Mouse (Mus musculus) stomach, postnatal 0 days (tissue): ENCODE data around the gene Vav3. TPM values are rescaled to one million over a fixed set of nuclear protein-coding genes. Genes with fewer than 3 reads are reported as not detected.

Source experiments
- ATAC-seq: fragments of 200-750 bp; cut with Nextera tagmentation; 2 replicates; pipeline ENCODE4 v1.8.0; 2017; ENCODE audit not compliant: low FRiP score, low TSS enrichment
- DNase-seq: peaks from one replicate; pipeline ENCODE4 v3.0.0-alpha.2; 2016; ENCODE audit warnings: low spot score
- H3K27ac ChIP-seq: fragments of 300-500 bp; sonication (generic); replicated peaks from 2 replicates; pipeline ENCODE4 v1.5.1; 2014; ENCODE audit warnings: mild to moderate bottlenecking, control low read depth
- H3K27me3 ChIP-seq: fragments of 300-500 bp; sonication (generic); 2 replicates; pipeline ENCODE4 v1.6.1; 2014; ENCODE audit warnings: low read length; ENCODE audit not compliant: control insufficient read depth, insufficient read depth
- H3K36me3 ChIP-seq: fragments of 300-500 bp; sonication (generic); 2 replicates; pipeline ENCODE4 v1.6.1; 2014; ENCODE audit warnings: low read length, mixed read lengths; ENCODE audit not compliant: control insufficient read depth, insufficient read depth
- H3K4me1 ChIP-seq: fragments of 300-500 bp; sonication (generic); replicated peaks from 2 replicates; pipeline ENCODE4 v1.6.1; 2014; ENCODE audit warnings: antibody characterized with exemption; ENCODE audit not compliant: control insufficient read depth, insufficient read depth
- H3K4me2 ChIP-seq: fragments of 300-500 bp; sonication (generic); replicated peaks from 2 replicates; pipeline ENCODE4 v1.6.1; 2014; ENCODE audit warnings: low read depth, mild to moderate bottlenecking, control low read depth, moderate library complexity
- H3K4me3 ChIP-seq: fragments of 300-500 bp; sonication (generic); 2 replicates; pipeline ENCODE4 v1.5.1; 2014; ENCODE audit warnings: low read depth, low read length, control low read depth
- H3K9ac ChIP-seq: fragments of 300-500 bp; sonication (generic); 2 replicates; pipeline ENCODE4 v1.6.1; 2014; ENCODE audit warnings: mild to moderate bottlenecking, low read length, control low read depth, mixed read lengths
- H3K9me3 ChIP-seq: fragments of 300-500 bp; sonication (generic); 2 replicates; pipeline ENCODE4 v1.6.1; 2016; ENCODE audit warnings: low read length; ENCODE audit not compliant: control insufficient read depth
- CTCF ChIP-seq: IDR thresholded peaks from 2 replicates; pipeline ENCODE4 v1.5.1; 2016; ENCODE audit warnings: antibody characterized with exemption, low read depth, mild to moderate bottlenecking, moderate library complexity
- EP300 ChIP-seq: optimal IDR thresholded peaks from 2 replicates; pipeline ENCODE3; 2016; ENCODE audit warnings: antibody characterized with exemption
- WGBS: fragments of 180-500 bp; shearing (Covaris S2); extraction: QIAGEN DNeasy Blood & Tissue Kit; methylation state at CpG from one replicate; pipeline ENCODE4 v1.1.7; 2014; 5-methylcytosine and 5-hydroxymethylcytosine counted together
- polyA plus RNA-seq: library from polyadenylated mRNA; unstranded; fragments of >200 nt; fragmentation: Nextera tagmentation; extraction: Ambion mirVana; gene quantifications from 2 replicates; pipeline ENCODE4 v1.2.1, GENCODE M21; 2015

Vav3 gene
- polyA plus RNA-seq, 1 experiment from 2014 or later = 20.2 TPM

- Histone ChIP-seq H3K4me1 (no peaks in the 10 kb centered on the region), H3K36me3 (no peaks in the 10 kb centered on the region), H3K27me3 (no peaks in the 10 kb centered on the region), H3K4me2 (no peak overlapping the region), H3K4me3 (no peak overlapping the region), H3K9ac (no peak overlapping the region), H3K27ac (no peak overlapping the region), H3K9me3 (no peaks in the 10 kb centered on the region)
- ATAC-seq (no peak), DNase-seq (no peak)
- TF ChIP-seq EP300 = no peak
- no peak for TF ChIP-seq CTCF
- 60% methylated on average over 4 of the region's 4 CpGs for WGBS
These were observed 199.6 kb downstream of the Vav3 start for GRCm38 (mm10) chr3:109540009-109540408.

GRCm38 (mm10) chr3:109544476-109545221, 204.2 kb downstream of the Vav3 start:
- WGBS = 51% methylated on average over 7 of the region's 7 CpGs
- Histone ChIP-seq H3K9me3 (no peaks in the 10 kb centered on the region), H3K27me3 (no peaks in the 10 kb centered on the region), H3K27ac (no peak overlapping the region), H3K36me3 (no peaks in the 10 kb centered on the region), H3K4me2 (no peak overlapping the region), H3K9ac (no peak overlapping the region), H3K4me1 (no peaks in the 10 kb centered on the region), H3K4me3 (no peak overlapping the region)
- no peak for TF ChIP-seq EP300
- TF ChIP-seq CTCF = peak; percentile 51
- no peak for DNase-seq
- ATAC-seq = no peak

- ATAC-seq (no peak), DNase-seq (no peak)
- no peak overlapping the region for H3K9ac ChIP-seq
- no peak overlapping the region for H3K4me3 ChIP-seq
- H3K27me3 ChIP-seq = no peaks in the 10 kb centered on the region
- H3K9me3 ChIP-seq = no peaks in the 10 kb centered on the region
- 40% methylated on average over 2 of the region's 2 CpGs for WGBS
- H3K36me3 ChIP-seq = no peaks in the 10 kb centered on the region
- H3K27ac ChIP-seq = no peak overlapping the region
- TF ChIP-seq CTCF = no peak
- TF ChIP-seq EP300 = no peak
- H3K4me2 ChIP-seq = no peak overlapping the region
- no peaks in the 10 kb centered on the region for H3K4me1 ChIP-seq
These were observed 216.9 kb downstream of the Vav3 start for GRCm38 (mm10) chr3:109557329-109557728.

- H3K4me2 ChIP-seq = no peak overlapping the region
- no peaks in the 10 kb centered on the region for H3K4me1 ChIP-seq
- TF ChIP-seq CTCF (no peak), EP300 (no peak)
- DNase-seq (no peak), ATAC-seq (no peak)
- no peak overlapping the region for H3K27ac ChIP-seq
- H3K4me3 ChIP-seq = no peak overlapping the region
- no peaks in the 10 kb centered on the region for H3K27me3 ChIP-seq
- H3K9ac ChIP-seq = no peak overlapping the region
- WGBS = 74% methylated on average over 4 of the region's 4 CpGs
- H3K36me3 ChIP-seq = no peaks in the 10 kb centered on the region
- no peaks in the 10 kb centered on the region for H3K9me3 ChIP-seq
These were observed 220.8 kb downstream of the Vav3 start for GRCm38 (mm10) chr3:109561295-109561694.

DNA sequence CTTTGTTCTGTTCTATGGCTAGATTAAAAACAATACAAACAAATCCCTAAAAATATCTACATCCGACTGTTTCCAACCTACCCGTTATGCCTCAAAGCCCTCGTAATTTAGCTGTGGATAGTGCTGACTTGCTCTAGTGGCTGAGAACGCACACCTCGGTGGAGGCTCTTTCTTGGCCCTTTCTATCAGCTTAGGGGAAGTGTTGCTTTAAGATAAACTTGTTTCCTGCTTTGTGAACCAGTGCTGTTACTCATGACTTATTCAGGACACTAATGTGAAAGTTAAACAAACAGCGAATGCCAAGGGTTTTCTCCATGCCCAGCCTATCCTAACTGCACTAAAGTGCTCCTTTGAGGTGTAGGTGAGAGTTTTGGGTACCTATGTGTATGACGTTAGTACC, 221.3 kb downstream of the Vav3 start:
- Histone ChIP-seq H3K9me3 (no peaks in the 10 kb centered on the region), H3K4me2 (no peak overlapping the region), H3K27ac (no peak overlapping the region), H3K9ac (no peak overlapping the region), H3K4me1 (no peaks in the 10 kb centered on the region), H3K27me3 (no peaks in the 10 kb centered on the region), H3K36me3 (no peaks in the 10 kb centered on the region), H3K4me3 (no peak overlapping the region)
- DNase-seq (no peak), ATAC-seq (peak; percentile 86)
- WGBS = 44% methylated on average over 7 of the region's 7 CpGs
- TF ChIP-seq EP300 (no peak), CTCF (no peak)

- TF ChIP-seq CTCF = no peak
- no peak for TF ChIP-seq EP300
- WGBS = 61% methylated on average over 4 of the region's 4 CpGs
- Histone ChIP-seq H3K36me3 (no peaks in the 10 kb centered on the region), H3K27ac (0 out of 2 replicates have a peak overlapping the region, but pooled peaks have one; percentile 2), H3K9me3 (no peaks in the 10 kb centered on the region), H3K4me1 (no peaks in the 10 kb centered on the region), H3K9ac (no peak overlapping the region), H3K27me3 (no peaks in the 10 kb centered on the region), H3K4me2 (no peak overlapping the region), H3K4me3 (no peak overlapping the region)
- no peak for DNase-seq
- peak; percentile 95 for ATAC-seq
These were observed 221.8 kb downstream of the Vav3 start for GRCm38 (mm10) chr3:109562268-109562667.
